Mouse (Mus musculus): ENCODE results near the gene Irs3.

DNA sequence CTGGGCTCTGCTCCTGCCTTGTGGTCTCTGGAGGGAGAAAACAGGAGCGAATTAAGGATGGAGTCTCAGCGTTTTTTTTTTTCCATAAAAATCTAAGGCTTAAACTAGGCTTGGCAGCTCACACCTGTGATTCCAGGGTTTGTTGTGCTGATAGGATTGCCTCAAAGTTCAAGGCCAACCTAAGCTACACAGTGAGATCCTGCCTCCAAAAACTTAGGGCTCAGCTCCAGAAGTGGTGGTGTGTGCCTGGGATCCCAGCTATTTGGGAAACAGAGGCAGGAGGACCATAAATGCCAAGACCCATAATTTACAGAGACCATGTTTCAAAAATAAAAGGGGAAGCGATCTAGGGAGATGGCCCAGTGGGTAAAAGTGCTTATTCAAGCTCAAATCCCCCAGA, 36.2 kb downstream of the Irs3 start:
- TF ChIP-seq CTCF (IDR thresholded peaks at IDR 0.05; ENCODE audit: extremely low read depth, insufficient read depth, insufficient read length, insufficient replicate concordance) (no peak), POLR2A (IDR thresholded peaks at IDR 0.05; ENCODE audit: low read depth, low read length) (no peak)
